Mouse (Mus musculus) embryonic facial prominence, embryonic 12.5 days (tissue): ENCODE results near the gene Bag6. TPM values are rescaled to one million over a fixed set of nuclear protein-coding genes. Genes with fewer than 3 reads are reported as not detected.
A peak's percentile ranks its signal among the peaks of the same experiment; 100 is the strongest.

ENCODE experiments used
- ATAC-seq: fragments of 200-750 bp; cut with Nextera tagmentation; 2 replicates; pipeline ENCODE4 v1.8.0; 2017; ENCODE audit not compliant: insufficient number of reproducible peaks, insufficient read depth, low FRiP score, low TSS enrichment
- H3K27ac ChIP-seq: fragments of 300-500 bp; sonication (generic); 2 replicates; pipeline ENCODE4 v1.5.1; 2016; ENCODE audit warnings: mild to moderate bottlenecking
- H3K27me3 ChIP-seq: fragments of 300-500 bp; sonication (generic); 2 replicates; pipeline ENCODE4 v1.6.1; 2016; ENCODE audit warnings: mild to moderate bottlenecking, moderate library complexity
- H3K36me3 ChIP-seq: fragments of 300-500 bp; sonication (generic); 2 replicates; pipeline ENCODE4 v1.6.1; 2016; ENCODE audit warnings: mild to moderate bottlenecking
- H3K4me1 ChIP-seq: fragments of 300-500 bp; sonication (generic); 2 replicates; pipeline ENCODE4 v1.6.1; 2016
- H3K4me2 ChIP-seq: fragments of 300-500 bp; sonication (generic); replicated peaks from 2 replicates; pipeline ENCODE4 v1.6.1; 2016; ENCODE audit warnings: mild to moderate bottlenecking, moderate library complexity
- H3K4me3 ChIP-seq: fragments of 300-500 bp; sonication (generic); 2 replicates; pipeline ENCODE4 v1.5.1; 2016; ENCODE audit warnings: mild to moderate bottlenecking
- H3K9ac ChIP-seq: fragments of 300-500 bp; sonication (generic); 2 replicates; pipeline ENCODE4 v1.6.1; 2016; ENCODE audit warnings: mild to moderate bottlenecking, moderate library complexity
- H3K9me3 ChIP-seq: fragments of 300-500 bp; sonication (generic); 2 replicates; pipeline ENCODE4 v1.6.1; 2016; ENCODE audit warnings: mild to moderate bottlenecking, moderate library complexity
- WGBS: fragments of 180-500 bp; shearing (Covaris S2); methylation state at CpG from one replicate; pipeline ENCODE4 v1.1.7; 2016; 5-methylcytosine and 5-hydroxymethylcytosine counted together
- polyA plus RNA-seq: library from polyadenylated mRNA; unstranded; fragments of >200 nt; fragmentation: Nextera tagmentation; extraction: Ambion mirVana; gene quantifications from 2 replicates; pipeline ENCODE4 v1.2.1, GENCODE M21; 2016

Bag6 gene
- polyA plus RNA-seq, 1 experiment from 2014 or later, result 74.0 TPM

DNA sequence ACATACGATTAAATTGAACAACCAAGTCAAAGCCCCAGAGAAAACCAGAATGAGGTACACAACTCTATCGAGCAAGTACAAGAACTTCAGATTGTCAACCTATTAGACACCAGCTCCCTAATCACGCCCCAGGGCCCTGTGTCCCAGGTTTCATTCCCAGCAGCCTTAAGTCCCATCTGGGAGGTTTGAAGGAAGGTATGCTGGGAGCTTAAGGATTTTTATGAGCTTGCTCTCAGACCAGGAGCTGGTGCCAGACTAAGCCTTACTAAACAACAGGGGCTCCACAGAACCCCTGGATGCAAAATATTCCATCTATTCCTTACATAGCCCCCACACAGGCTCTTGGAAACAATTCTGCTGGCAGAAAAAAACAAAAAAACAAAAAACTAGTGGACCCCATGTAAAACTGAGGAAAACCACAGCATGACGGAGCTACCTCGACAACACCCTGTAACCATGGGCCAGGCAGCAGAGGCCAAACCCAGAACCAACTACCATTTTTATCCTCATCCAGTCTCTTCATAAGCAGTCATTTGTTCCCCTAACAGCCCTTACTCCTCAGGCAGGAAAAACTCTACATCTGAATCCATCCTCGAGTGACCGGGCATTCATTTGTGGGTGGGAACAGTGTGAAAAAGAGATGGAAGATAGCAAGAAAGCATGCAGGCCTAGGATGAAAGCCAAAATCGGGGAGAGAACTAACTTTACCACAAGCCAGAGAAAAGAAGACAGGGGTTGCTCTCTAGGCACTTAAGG is 28.5 kb downstream of the Bag6 start:
- Histone ChIP-seq H3K36me3 (peaks cover 38% of the 10 kb centered on the region), H3K4me1 (peaks cover 18% of the 10 kb centered on the region), H3K4me3 (peak overlapping the region; percentile 99), H3K4me2 (peak overlapping the region; percentile 95), H3K9ac (peak overlapping the region; percentile 100), H3K27me3 (no peaks in the 10 kb centered on the region), H3K9me3 (no peaks in the 10 kb centered on the region), H3K27ac (peak overlapping the region; percentile 97)
- 12% methylated on average over 8 of the region's 8 CpGs for WGBS
- no peak for ATAC-seq

DNA sequence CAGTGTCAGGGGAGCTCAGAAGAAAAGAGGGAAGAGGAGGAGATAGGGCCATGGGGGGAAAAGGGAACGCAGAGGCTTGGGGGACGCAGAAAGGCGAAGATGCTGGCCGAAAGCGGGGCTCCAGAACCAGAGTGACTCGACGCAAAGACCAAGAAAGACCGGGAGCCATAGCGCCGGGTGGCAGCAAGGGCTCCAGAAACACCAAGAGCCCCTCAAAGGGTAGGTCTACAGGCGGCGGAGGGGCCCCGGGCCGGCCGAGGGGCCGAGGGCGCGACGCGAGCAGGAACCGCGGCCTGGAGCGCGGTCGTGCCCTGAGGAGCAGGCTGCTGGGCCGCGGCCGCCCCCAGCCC is 29.2 kb downstream of the Bag6 start:
- no peak; the same call in 1 of the 2 replicates for ATAC-seq
- H3K4me3 ChIP-seq, result peak overlapping the region; percentile 99
- peaks cover 32% of the 10 kb centered on the region for H3K36me3 ChIP-seq
- no peaks in the 10 kb centered on the region for H3K9me3 ChIP-seq
- H3K4me2 ChIP-seq, result peak overlapping the region; percentile 95
- H3K27ac ChIP-seq, result peak overlapping the region; percentile 97
- H3K9ac ChIP-seq, result peak overlapping the region; percentile 100
- H3K4me1 ChIP-seq, result peaks cover 18% of the 10 kb centered on the region
- no peaks in the 10 kb centered on the region for H3K27me3 ChIP-seq
- WGBS, result under 1% methylated on average over 25 of the region's 28 CpGs

DNA sequence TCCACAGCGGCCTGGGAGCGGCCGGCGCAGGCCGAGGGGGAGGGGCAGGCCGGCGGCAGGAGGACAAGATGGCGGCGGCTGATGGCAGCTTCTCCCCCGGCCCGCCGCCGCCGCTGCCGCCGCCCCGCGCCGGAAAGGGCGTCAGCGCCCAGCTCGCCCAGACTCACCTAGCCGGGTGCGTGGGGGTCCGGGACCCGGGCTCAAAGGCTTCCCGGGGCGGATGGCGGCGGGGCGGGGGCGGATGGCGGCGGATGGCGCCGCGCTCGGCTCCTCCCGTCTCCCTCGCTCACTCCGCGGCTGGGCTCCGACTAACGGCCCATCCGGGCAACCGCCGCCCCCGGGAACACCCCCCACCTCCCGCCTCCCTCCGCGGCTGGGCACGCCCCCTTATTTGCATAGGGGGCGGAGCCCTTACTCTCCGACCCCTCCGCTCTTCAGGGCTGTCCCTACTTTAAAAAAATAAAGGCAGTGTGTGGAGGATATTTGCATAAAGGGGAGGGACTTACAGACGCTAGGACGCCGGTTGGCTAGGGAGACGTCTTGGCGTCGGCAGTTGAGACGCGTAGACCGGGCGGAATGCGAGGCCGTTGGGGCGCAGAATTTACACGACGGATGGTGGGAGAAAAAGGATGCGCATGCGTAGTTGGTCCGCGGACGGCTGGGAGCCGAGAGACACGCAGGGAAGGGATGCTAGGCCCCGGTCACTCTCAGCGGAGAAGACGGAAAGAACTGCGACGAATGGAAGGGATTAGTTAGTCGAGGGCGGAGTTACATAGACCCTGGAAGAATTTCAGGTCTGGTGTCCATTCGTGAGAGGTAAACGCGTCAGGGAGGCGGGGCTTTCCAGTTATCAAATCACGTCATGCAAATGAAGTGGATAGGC is 29.8 kb downstream of the Bag6 start, which contains the start of gene Prrc2a:
Prrc2a (minus strand) TSS at position 330 of the 883 bp plus-strand sequence.
- H3K27ac ChIP-seq, result peak within 1 kb of the TSS; percentile 97
- H3K9ac ChIP-seq, result peak within 1 kb of the TSS; percentile 100
- peak; percentile 93 for ATAC-seq
- H3K9me3 ChIP-seq, result no peaks in the 10 kb centered on the region
- peaks cover 25% of the 10 kb centered on the region for H3K36me3 ChIP-seq
- H3K4me2 ChIP-seq, result peak within 1 kb of the TSS; percentile 95
- under 1% methylated on average over 78 of the region's 89 CpGs for WGBS
- H3K27me3 ChIP-seq, result no peaks in the 10 kb centered on the region
- peak within 1 kb of the TSS; percentile 99 for H3K4me3 ChIP-seq
- peaks cover 18% of the 10 kb centered on the region for H3K4me1 ChIP-seq

DNA sequence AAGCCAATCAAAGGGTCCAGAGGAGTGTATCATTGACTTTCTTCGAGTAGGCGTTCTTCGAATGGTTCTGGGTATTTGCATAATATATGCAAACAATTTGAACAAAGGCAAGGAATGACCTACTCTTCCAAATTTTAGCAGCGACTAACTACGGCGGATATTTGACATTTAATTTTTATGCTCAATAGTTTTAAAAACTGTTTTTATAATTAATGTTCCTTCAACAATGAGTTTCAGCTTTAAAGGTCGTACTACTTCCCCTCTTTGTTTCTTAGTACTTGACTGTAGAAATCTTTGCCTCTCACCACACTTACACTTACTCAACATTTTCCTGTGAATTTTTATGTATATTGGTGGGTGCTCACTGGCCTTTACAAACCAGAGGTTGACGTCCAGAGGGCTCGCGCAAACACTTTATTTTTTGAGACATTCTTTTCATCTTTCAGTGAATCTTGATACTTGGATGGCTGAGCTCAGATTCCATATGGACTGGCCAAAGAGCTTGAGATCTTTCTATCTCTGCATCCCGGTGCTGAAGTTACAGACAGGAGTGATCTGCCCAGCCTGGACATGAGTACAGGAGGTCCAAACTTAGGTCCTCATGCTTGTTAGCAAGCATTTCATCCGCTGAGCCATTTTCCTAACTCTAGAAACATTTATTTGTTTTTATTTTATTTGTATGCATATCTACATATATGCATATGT is 30.6 kb downstream of the Bag6 start:
- H3K27ac ChIP-seq, result peak overlapping the region; percentile 97
- H3K9ac ChIP-seq, result peak overlapping the region; percentile 100; the same call in 1 of the 2 replicates
- peak overlapping the region; percentile 99 for H3K4me3 ChIP-seq
- H3K36me3 ChIP-seq, result peaks cover 17% of the 10 kb centered on the region
- H3K27me3 ChIP-seq, result no peaks in the 10 kb centered on the region
- H3K4me1 ChIP-seq, result peaks cover 18% of the 10 kb centered on the region
- peak overlapping the region; percentile 45 for H3K4me2 ChIP-seq
- WGBS, result 22% methylated on average over 12 of the region's 12 CpGs
- peak; percentile 87 for ATAC-seq
- no peaks in the 10 kb centered on the region for H3K9me3 ChIP-seq

DNA sequence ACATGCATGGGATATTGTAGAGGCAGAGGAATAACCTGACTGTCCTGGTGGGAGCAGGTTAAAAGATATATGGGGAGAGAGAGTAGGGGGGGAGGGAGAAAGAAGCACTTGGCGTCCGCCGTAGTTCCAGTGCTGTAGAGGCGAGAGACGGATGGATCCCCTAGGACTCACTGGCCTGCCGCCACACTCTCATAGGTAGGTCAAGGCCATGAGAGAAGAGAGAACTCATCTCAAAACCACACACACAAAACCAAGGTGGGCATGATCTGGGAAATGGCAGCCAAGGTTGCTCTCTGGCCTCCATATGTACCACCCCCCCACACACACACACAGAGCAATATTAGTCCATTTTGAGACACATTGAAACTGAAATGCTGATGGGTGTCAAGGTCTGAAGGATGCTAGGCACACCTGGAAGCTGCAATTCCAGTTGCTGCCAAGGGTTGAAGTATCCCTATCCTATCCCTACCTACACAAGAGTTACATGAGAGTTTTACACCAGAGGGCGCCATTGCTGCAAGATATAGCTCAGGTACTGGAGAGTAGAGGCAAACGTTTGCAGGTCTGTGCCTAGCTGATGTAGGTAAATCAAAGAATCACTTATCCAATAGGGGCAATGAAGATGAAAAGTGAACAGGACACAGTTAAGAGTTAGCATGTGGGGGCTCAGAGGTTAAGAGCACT is 31.5 kb downstream of the Bag6 start:
- WGBS, result 67% methylated on average over 8 of the region's 8 CpGs
- Histone ChIP-seq H3K27ac (peak overlapping the region; percentile 97), H3K4me3 (no peak overlapping the region), H3K4me2 (peak overlapping the region; percentile 45), H3K9ac (no peak overlapping the region), H3K9me3 (no peaks in the 10 kb centered on the region), H3K4me1 (peaks cover 18% of the 10 kb centered on the region), H3K27me3 (no peaks in the 10 kb centered on the region), H3K36me3 (peaks cover 9% of the 10 kb centered on the region)
- ATAC-seq, result no peak

DNA sequence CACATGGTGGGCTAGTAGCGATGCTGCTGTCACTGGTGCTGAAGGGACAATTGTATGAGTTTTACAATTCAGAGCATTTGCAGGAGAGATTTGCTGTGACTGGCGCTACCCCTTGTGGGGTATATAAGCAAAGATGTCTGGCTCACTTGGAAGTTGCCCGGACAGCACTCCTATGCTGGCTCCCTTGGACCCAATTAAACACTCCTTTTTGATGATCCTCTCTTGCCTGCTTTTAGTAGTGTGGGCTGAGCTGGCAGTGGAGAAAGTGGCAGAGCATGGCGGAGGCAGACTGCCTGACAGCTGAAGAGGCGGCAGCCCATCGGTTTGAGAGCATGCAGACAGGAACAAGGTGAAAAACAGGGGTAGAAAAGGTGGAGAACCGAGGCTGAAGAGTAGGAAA is 32.8 kb downstream of the Bag6 start:
- Histone ChIP-seq H3K27ac (no peak overlapping the region), H3K27me3 (no peaks in the 10 kb centered on the region), H3K9me3 (no peaks in the 10 kb centered on the region), H3K4me1 (peaks cover 10% of the 10 kb centered on the region), H3K9ac (no peak overlapping the region), H3K4me2 (no peak overlapping the region), H3K4me3 (no peak overlapping the region), H3K36me3 (no peaks in the 10 kb centered on the region)
- ATAC-seq, result no peak
- WGBS, result 87% methylated on average over 7 of the region's 7 CpGs

DNA sequence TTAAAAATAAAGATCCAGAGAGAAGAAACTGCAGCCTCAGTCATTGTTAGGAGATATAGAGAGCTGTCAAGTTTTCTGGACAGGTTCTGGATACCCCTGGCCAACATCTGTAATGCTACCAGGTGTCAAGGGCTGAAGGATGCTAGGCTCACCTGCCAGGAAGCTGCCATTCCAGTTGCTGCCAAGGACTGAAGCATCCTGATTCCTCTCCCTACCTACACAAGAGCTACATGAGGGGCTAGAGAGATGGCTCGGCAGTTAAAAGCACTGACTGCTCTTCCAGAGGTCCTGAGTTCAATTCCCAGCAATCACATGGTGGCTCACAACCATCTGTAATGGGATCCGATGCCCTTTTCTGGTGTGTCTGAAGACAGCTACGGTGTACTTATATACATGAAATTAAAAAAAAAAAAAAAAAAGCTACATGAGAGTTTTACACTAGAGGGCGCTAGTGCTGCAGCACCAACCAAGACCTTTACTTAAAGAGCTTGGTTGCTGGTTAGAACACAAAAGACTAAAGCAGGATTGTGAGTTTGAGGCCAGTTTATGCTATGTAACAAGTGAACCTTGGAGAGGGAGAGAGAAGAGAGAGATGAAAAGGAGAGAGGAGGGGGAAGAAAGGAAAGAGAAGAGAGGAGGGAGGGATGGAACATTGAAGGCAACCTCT is 33.7 kb downstream of the Bag6 start:
- H3K27me3 ChIP-seq, result no peaks in the 10 kb centered on the region
- no peaks in the 10 kb centered on the region for H3K36me3 ChIP-seq
- H3K27ac ChIP-seq, result no peak overlapping the region
- H3K4me3 ChIP-seq, result no peak overlapping the region
- no peak overlapping the region for H3K9ac ChIP-seq
- 26% methylated on average over 4 of the region's 4 CpGs for WGBS
- no peak overlapping the region for H3K4me2 ChIP-seq
- no peaks in the 10 kb centered on the region for H3K9me3 ChIP-seq
- peaks cover 6% of the 10 kb centered on the region; the same call in 1 of the 2 replicates for H3K4me1 ChIP-seq
- no peak for ATAC-seq

DNA sequence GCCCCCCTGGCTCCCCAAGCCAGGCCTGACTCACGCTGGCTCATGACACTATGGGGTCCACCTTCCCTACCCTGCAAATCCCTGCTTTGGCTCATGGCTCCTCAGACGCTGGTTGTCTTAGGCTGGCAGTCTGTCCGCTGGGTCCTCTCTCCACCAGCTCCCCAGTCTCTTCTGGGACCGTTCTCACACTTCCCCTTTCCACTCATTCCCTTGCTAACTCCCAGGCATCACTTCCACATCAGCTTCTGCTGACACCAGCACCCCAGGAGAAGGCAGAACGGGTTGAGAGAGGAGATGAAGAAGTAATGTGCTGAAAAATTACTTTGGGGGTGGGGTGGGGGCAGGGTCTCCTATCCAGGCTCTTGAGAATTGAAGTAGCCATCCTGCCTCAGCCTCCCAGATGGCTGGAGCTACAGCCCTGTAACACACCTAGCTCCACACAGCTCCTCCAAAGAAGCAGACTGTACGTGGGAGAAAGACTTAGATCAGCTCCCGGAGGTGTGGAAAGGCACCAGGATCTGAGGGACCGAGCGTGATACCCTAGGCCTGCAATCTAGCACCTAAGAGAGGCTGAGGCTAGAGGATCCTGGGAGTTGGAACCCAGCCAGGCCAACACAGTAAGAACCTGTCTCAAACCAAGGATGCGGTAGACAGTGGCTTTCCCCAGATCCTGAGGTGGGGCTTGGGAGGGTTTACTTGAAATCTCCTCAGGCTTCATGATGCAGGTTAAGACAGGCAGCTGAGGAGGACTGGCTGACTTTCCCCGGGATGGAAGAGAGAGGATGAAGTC is 37.7 kb downstream of the Bag6 start:
- H3K27me3 ChIP-seq, result no peaks in the 10 kb centered on the region
- no peak for ATAC-seq
- no peak overlapping the region for H3K9ac ChIP-seq
- no peak overlapping the region for H3K27ac ChIP-seq
- no peaks in the 10 kb centered on the region for H3K36me3 ChIP-seq
- no peak overlapping the region for H3K4me3 ChIP-seq
- H3K4me1 ChIP-seq, result no peaks in the 10 kb centered on the region
- no peaks in the 10 kb centered on the region for H3K9me3 ChIP-seq
- 68% methylated on average over 11 of the region's 11 CpGs for WGBS
- H3K4me2 ChIP-seq, result no peak overlapping the region

DNA sequence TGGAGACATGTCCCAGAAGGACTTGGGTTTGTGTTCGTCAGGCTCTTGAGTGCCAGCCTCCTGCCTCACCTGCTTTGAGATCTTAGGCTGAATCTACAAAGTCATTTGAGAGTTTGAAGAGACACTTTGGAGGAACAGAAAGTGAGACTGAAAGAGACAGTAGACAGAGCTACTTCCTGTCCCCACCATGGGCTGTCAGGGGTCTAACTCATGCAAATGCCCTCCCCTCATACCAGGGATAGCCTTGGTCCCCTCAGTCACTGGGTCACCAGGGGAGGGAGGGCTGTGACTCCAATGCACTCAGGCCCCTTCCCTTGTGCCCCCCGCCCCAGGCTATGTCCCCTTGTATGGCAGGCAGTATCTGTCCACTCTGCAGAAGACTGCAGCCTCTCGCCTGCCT is 38.4 kb downstream of the Bag6 start:
- no peak for ATAC-seq
- Histone ChIP-seq H3K4me3 (no peak overlapping the region), H3K9ac (0 out of 2 replicates have a peak overlapping the region, but pooled peaks have one; percentile 24), H3K36me3 (no peaks in the 10 kb centered on the region), H3K4me2 (no peak overlapping the region), H3K4me1 (no peaks in the 10 kb centered on the region), H3K27ac (no peak overlapping the region), H3K27me3 (no peaks in the 10 kb centered on the region), H3K9me3 (no peaks in the 10 kb centered on the region)
- 73% methylated on average over 3 of the region's 3 CpGs for WGBS
